ENCODE assay signal across 8 mouse cellular contexts in the genomic region with DNA sequence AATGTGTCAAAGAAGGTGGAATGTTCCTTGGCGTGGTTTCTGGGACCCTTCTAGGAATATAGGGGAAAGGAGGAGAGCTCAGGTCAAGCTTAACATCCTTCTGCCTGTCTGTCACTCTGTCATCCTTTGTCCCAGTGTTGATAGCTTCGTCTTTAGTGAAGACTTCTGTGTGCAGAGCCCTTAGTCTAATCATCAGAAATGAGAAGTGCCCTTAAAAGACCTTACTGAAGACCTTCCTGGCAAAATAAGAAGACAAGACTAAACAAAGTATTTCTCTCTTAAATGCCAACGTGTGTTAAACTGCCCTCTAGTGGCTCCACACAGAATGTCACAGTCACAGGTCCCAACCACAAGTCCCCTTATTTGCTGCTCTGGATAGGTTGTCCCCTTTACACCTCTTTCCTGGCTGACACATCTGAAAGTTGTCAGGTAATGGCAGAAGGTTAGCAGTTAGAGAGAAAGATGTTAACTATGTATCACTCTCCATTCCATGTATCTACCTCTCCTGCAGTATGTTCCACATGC.
A peak's percentile ranks its signal among the peaks of the same experiment; 100 is the strongest.
DNase-seq lines count a peak whose midpoint lies in the region; ATAC-seq lines count a peak whose summit lies in the region.

No protein-coding gene starts in this region.

- no peaks in the 10 kb centered on the region for H3K36me3 ChIP-seq in hindbrain, embryonic 10.5 days
- H3K36me3 ChIP-seq in hindbrain, embryonic 12.5 days = no peaks in the 10 kb centered on the region
- no peaks in the 10 kb centered on the region for H3K36me3 ChIP-seq in neural tube, embryonic 11.5 days (ENCODE audit: control insufficient read depth, insufficient read depth, low read length)
- H3K36me3 ChIP-seq in forebrain, embryonic 11.5 days (ENCODE audit: control insufficient read depth, insufficient read depth, low read length) = no peaks in the 10 kb centered on the region

- H3K9ac ChIP-seq in hindbrain, embryonic 12.5 days = no peak overlapping the region
- no peak overlapping the region for H3K9ac ChIP-seq in neural tube, embryonic 11.5 days (ENCODE audit: low read length)
- H3K9ac ChIP-seq in forebrain, embryonic 11.5 days (ENCODE audit: low read length) = no peak overlapping the region

- no peaks in the 10 kb centered on the region for H3K9me3 ChIP-seq in hindbrain, embryonic 10.5 days
- H3K9me3 ChIP-seq in hindbrain, embryonic 12.5 days (replicated peaks) = no peaks in the 10 kb centered on the region
- H3K9me3 ChIP-seq in neural tube, embryonic 11.5 days (ENCODE audit: control insufficient read depth, low read length) = no peaks in the 10 kb centered on the region
- no peaks in the 10 kb centered on the region for H3K9me3 ChIP-seq in forebrain, embryonic 11.5 days (ENCODE audit: control insufficient read depth, low read length)

- peak; percentile 19 for DNase-seq in hindbrain, embryonic 10.5 days (ENCODE audit: low spot score)
- DNase-seq in 3T3-L1 (ENCODE audit: low read depth, low spot score) (peak; percentile 74), MN1 (ENCODE audit: low spot score) (peak; percentile 50)
- DNase-seq in cerebellum, postnatal 36 days = peak; percentile 40 to 58
- peak; percentile 66 for DNase-seq in kidney, postnatal 10 days
- DNase-seq in neural tube, embryonic 11.5 days (ENCODE audit: low spot score) = peak; percentile 57
- DNase-seq in forebrain, embryonic 11.5 days (ENCODE audit: low spot score) = no peak

- H3K4me3 ChIP-seq in hindbrain, embryonic 10.5 days = no peak overlapping the region
- H3K4me3 ChIP-seq in hindbrain, embryonic 12.5 days = no peak overlapping the region
- no peak overlapping the region for H3K4me3 ChIP-seq in neural tube, embryonic 11.5 days (ENCODE audit: low read depth, low read length)
- no peak overlapping the region for H3K4me3 ChIP-seq in forebrain, embryonic 11.5 days (ENCODE audit: low read depth, low read length)

- no peaks in the 10 kb centered on the region for H3K27me3 ChIP-seq in hindbrain, embryonic 10.5 days (ENCODE audit: insufficient read depth, poor library complexity, severe bottlenecking)
- no peaks in the 10 kb centered on the region for H3K27me3 ChIP-seq in hindbrain, embryonic 12.5 days
- H3K27me3 ChIP-seq in neural tube, embryonic 11.5 days (ENCODE audit: control insufficient read depth, insufficient read depth, low read length) = no peaks in the 10 kb centered on the region
- H3K27me3 ChIP-seq in forebrain, embryonic 11.5 days (ENCODE audit: control insufficient read depth, insufficient read depth, low read length) = no peaks in the 10 kb centered on the region

- no peak overlapping the region for H3K4me2 ChIP-seq in hindbrain, embryonic 12.5 days (replicated peaks)
- no peak overlapping the region for H3K4me2 ChIP-seq in neural tube, embryonic 11.5 days (ENCODE audit: low read depth)
- no peak overlapping the region for H3K4me2 ChIP-seq in forebrain, embryonic 11.5 days (ENCODE audit: low read depth, low read length, severe bottlenecking)

- ATAC-seq in hindbrain, embryonic 12.5 days (ENCODE audit: low FRiP score) = no peak
- no peak for ATAC-seq in neural tube, embryonic 11.5 days (ENCODE audit: insufficient read depth, low FRiP score, low TSS enrichment)
- ATAC-seq in forebrain, embryonic 11.5 days (replicated peaks; ENCODE audit: low FRiP score) = no peak

- H3K4me1 ChIP-seq in hindbrain, embryonic 10.5 days (replicated peaks) = peaks cover 11% of the 10 kb centered on the region; the same call in 1 of the 2 replicates
- no peaks in the 10 kb centered on the region for H3K4me1 ChIP-seq in hindbrain, embryonic 12.5 days
- no peaks in the 10 kb centered on the region for H3K4me1 ChIP-seq in neural tube, embryonic 11.5 days (ENCODE audit: control insufficient read depth, insufficient read depth, low read length)
- no peaks in the 10 kb centered on the region for H3K4me1 ChIP-seq in forebrain, embryonic 11.5 days (replicated peaks; ENCODE audit: control insufficient read depth, insufficient read depth, low read length)

- no peak overlapping the region for H3K27ac ChIP-seq in hindbrain, embryonic 10.5 days
- no peak overlapping the region for H3K27ac ChIP-seq in hindbrain, embryonic 12.5 days
- no peak overlapping the region for H3K27ac ChIP-seq in neural tube, embryonic 11.5 days (ENCODE audit: low read depth, low read length)
- no peak overlapping the region for H3K27ac ChIP-seq in forebrain, embryonic 11.5 days (ENCODE audit: low read depth, low read length)

- WGBS in hindbrain, embryonic 10.5 days = 33% methylated on average over 3 of the region's 3 CpGs
- 22% methylated on average over 3 of the region's 3 CpGs for WGBS in hindbrain, embryonic 12.5 days
- WGBS in neural tube, embryonic 11.5 days = 38% methylated on average over 3 of the region's 3 CpGs
- WGBS in forebrain, embryonic 11.5 days = 36% methylated on average over 3 of the region's 3 CpGs
